In the genomic region with DNA sequence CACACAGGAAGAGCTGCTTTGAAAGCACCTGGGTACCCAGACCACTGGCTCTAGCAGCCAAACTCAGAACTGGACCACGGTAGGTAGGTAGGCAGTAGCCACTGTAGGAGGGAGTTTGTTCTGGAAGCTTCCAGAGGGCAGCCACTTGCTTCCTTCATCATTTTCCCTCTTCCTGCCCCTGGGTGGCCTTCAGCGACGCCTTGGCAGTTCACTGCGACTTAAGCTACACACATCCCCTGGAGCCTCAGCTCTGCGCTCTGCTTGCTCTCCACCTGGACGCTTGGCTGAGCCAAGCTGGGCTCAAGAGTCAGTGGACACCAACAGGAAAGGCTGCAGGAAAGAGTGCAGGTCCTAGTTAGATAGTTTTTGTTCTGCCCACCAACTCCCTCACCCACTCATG, we compare ENCODE assay signal across 9 mouse cellular contexts. TPM values are rescaled to one million over a fixed set of nuclear protein-coding genes. Genes with fewer than 3 reads are reported as not detected.
DNase-seq lines count a peak whose midpoint lies in the region; ATAC-seq and TF ChIP-seq lines count a peak whose summit lies in the region.
"Had no signal": no experiment of that assay in that cellular context is flagged by ENCODE, and none has a peak within 500 bp of the region (broad histone marks: within the 10 kb centered on the region; RNA-seq: fewer than 3 reads in every experiment).

No protein-coding gene starts in this region.

- H3K9ac ChIP-seq in heart, embryonic 15.5 days = 0 out of 2 replicates have a peak overlapping the region, but pooled peaks have one; percentile 1
- H3K9ac ChIP-seq in forebrain, embryonic 16.5 days (replicated peaks; ENCODE audit: low read depth, low read length) = peak overlapping the region; percentile 87
- H3K9ac ChIP-seq in midbrain, embryonic 12.5 days (replicated peaks) = 0 out of 2 replicates have a peak overlapping the region, but pooled peaks have one; percentile 74

- H3K4me2 ChIP-seq in heart, embryonic 15.5 days = peak overlapping the region; percentile 98; the same call in 1 of the 2 replicates
- peak overlapping the region; percentile 87 for H3K4me2 ChIP-seq in forebrain, embryonic 16.5 days (ENCODE audit: low read length)
- peak overlapping the region; percentile 100 for H3K4me2 ChIP-seq in midbrain, embryonic 12.5 days (replicated peaks)

- no peak overlapping the region for H3K4me3 ChIP-seq in heart, embryonic 15.5 days
- no peak overlapping the region for H3K4me3 ChIP-seq in cortical plate, adult 2 months (ENCODE audit: insufficient read depth, low read length)
- peak overlapping the region; percentile 73 for H3K4me3 ChIP-seq in forebrain, embryonic 16.5 days (replicated peaks; ENCODE audit: low read length)
- H3K4me3 ChIP-seq in midbrain, embryonic 12.5 days = no peak overlapping the region

- no peaks in the 10 kb centered on the region for H3K36me3 ChIP-seq in heart, embryonic 15.5 days
- H3K36me3 ChIP-seq in forebrain, embryonic 16.5 days (ENCODE audit: control insufficient read depth, insufficient read depth) = no peaks in the 10 kb centered on the region
- no peaks in the 10 kb centered on the region for H3K36me3 ChIP-seq in midbrain, embryonic 12.5 days

- no peak for DNase-seq in heart, postnatal 14 days
- DNase-seq in layer of hippocampus, adult 9-11 months = no peak
- no peak for DNase-seq in adrenal gland, adult 8-10 months

- H3K4me1 ChIP-seq in heart, embryonic 15.5 days (replicated peaks) = peaks cover 96% of the 10 kb centered on the region
- peaks cover 22% of the 10 kb centered on the region for H3K4me1 ChIP-seq in cortical plate, adult 2 months (ENCODE audit: control insufficient read depth, insufficient read depth, low read length)
- H3K4me1 ChIP-seq in forebrain, embryonic 16.5 days (replicated peaks; ENCODE audit: control insufficient read depth, insufficient read depth, low read length) = peaks cover 70% of the 10 kb centered on the region
- H3K4me1 ChIP-seq in midbrain, embryonic 12.5 days = peaks cover 77% of the 10 kb centered on the region

- WGBS in heart, embryonic 15.5 days = 46% methylated on average over 6 of the region's 6 CpGs
- 43% methylated on average over 6 of the region's 6 CpGs for WGBS in forebrain, embryonic 16.5 days
- WGBS in midbrain, embryonic 12.5 days = 49% methylated on average over 6 of the region's 6 CpGs

- TF ChIP-seq CTCF in cortical plate, adult 2 months (IDR thresholded peaks at IDR 0.05; ENCODE audit: extremely low read depth, insufficient read depth, low read length) = no peak

- no peaks in the 10 kb centered on the region for H3K27me3 ChIP-seq in heart, embryonic 15.5 days
- H3K27me3 ChIP-seq in forebrain, embryonic 16.5 days (replicated peaks; ENCODE audit: control insufficient read depth, insufficient read depth, low read length) = no peaks in the 10 kb centered on the region
- peaks cover 16% of the 10 kb centered on the region; the same call in 1 of the 2 replicates for H3K27me3 ChIP-seq in midbrain, embryonic 12.5 days

- peak overlapping the region; percentile 99 for H3K27ac ChIP-seq in heart, embryonic 15.5 days
- H3K27ac ChIP-seq in cortical plate, adult 2 months (ENCODE audit: insufficient read depth, low read length) = peak overlapping the region; percentile 71; the same call in 1 of the 2 replicates
- peak overlapping the region; percentile 100 for H3K27ac ChIP-seq in forebrain, embryonic 16.5 days (ENCODE audit: low read length)
- peak overlapping the region; percentile 94 for H3K27ac ChIP-seq in midbrain, embryonic 12.5 days (replicated peaks)

- no peak for TF ChIP-seq POLR2A in cortical plate, adult 2 months (IDR thresholded peaks at IDR 0.05; ENCODE audit: extremely low read depth, insufficient read depth, low read length)

- no peak for ATAC-seq in heart, embryonic 15.5 days (replicated peaks; ENCODE audit: insufficient number of reproducible peaks, insufficient read depth, low FRiP score, low read depth)
- ATAC-seq in forebrain, embryonic 16.5 days = no peak
- ATAC-seq in midbrain, embryonic 12.5 days (ENCODE audit: low FRiP score, low read depth) = no peak
- ATAC-seq in granulocyte monocyte progenitor cell, adult 5-6 weeks (replicated peaks; ENCODE audit: poor library complexity, severe bottlenecking) = no peak

- no peaks in the 10 kb centered on the region for H3K9me3 ChIP-seq in heart, embryonic 15.5 days (replicated peaks)
- H3K9me3 ChIP-seq in forebrain, embryonic 16.5 days (ENCODE audit: control insufficient read depth, low read length) = no peaks in the 10 kb centered on the region
- no peaks in the 10 kb centered on the region for H3K9me3 ChIP-seq in midbrain, embryonic 12.5 days
- H3K9me3 ChIP-seq: G1E had no signal

- intact Hi-C loops in heart, postnatal 14 days (cut with DNase I) = loop anchor here (2.0 kb wide), 1 partner anchor 63 kb away; no protein-coding TSS in a partner anchor

RNA-seq across cellular contexts. Expression of gene Srebf1, which starts 44.4 kb away (rescaled TPM):
- 36.5 and 61.1 TPM in 2 replicates for polyA plus RNA-seq in heart, embryonic 15.5 days (2015; fragmentation: Nextera tagmentation; extraction: Ambion mirVana)
- 10 to 100 TPM; 29.0 to 32.0 TPM for total RNA-seq in heart, postnatal 14 days (2021)
- 51.2 and 56.7 TPM in 2 replicates for polyA plus RNA-seq in cortical plate, adult 2 months (2012; rRNA removed)
- polyA plus RNA-seq in forebrain, embryonic 16.5 days (2015; fragmentation: Nextera tagmentation; extraction: Ambion mirVana) = 41.1 and 46.9 TPM in 2 replicates
- 46.8 and 56.8 TPM in 2 replicates for polyA plus RNA-seq in midbrain, embryonic 12.5 days (2016; fragmentation: Nextera tagmentation; extraction: Ambion mirVana)
- total RNA-seq in adrenal gland, adult 8-10 months (2022) = 100 to 1,000 TPM; 165 to 367 (median 213) TPM
- total RNA-seq in granulocyte monocyte progenitor cell, adult 5-6 weeks (2014; fragmentation: Nextera tagmentation) = 27.3 and 33.0 TPM in 2 replicates
- total RNA-seq in granulocyte monocyte progenitor cell, adult 5-6 weeks (2017) = 36.8 and 42.0 TPM in 2 replicates

Comparison
In these comparisons a context has a peak if more than half of its experiments do, and no peak if none do; other contexts are left out.
1. H3K9ac ChIP-seq: peak in every context shown above with its lines; median percentile 87 in forebrain, embryonic 16.5 days; 74 in midbrain, embryonic 12.5 days; 1 in heart, embryonic 15.5 days.